In the genomic region with DNA sequence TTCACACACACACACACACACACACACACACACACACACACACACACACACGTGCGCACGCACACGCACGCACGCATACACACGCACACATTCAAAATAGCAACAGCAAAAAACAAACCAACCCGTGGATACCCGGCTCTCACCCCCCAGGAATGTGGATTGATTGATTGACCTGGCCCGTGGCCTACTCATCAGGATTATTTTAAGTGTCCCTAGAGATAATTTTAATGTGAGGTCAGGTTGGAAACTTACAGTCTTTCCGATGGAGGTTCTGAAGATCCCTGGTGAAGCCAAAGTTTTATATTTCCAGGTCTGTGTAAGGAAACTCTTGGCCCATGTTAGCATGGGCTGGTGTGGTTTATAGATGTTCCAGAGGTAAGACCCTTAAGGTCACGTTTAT, we compare ENCODE assay signal across 28 mouse cellular contexts.
"Had no signal": no experiment of that assay in that cellular context is flagged by ENCODE, and none has a peak within 500 bp of the region (broad histone marks: within the 10 kb centered on the region; RNA-seq: fewer than 3 reads in every experiment).

No protein-coding gene starts in this region.

- H3K9me3 ChIP-seq: embryonic facial prominence, embryonic 10.5 days; embryonic facial prominence, embryonic 12.5 days; embryonic facial prominence, embryonic 13.5 days; embryonic facial prominence, embryonic 15.5 days; forebrain, embryonic 10.5 days; forebrain, embryonic 12.5 days; forebrain, embryonic 13.5 days; forebrain, embryonic 15.5 days had no signal

- H3K4me1 ChIP-seq: forebrain, embryonic 12.5 days; forebrain, embryonic 13.5 days; forebrain, embryonic 15.5 days had no signal

- H3K36me3 ChIP-seq: forebrain, embryonic 15.5 days had no signal

- H3K4me3 ChIP-seq: embryonic facial prominence, embryonic 10.5 days; embryonic facial prominence, embryonic 12.5 days; embryonic facial prominence, embryonic 13.5 days; embryonic facial prominence, embryonic 15.5 days; erythroblast, embryonic 14.5 days; forebrain, embryonic 10.5 days; forebrain, embryonic 12.5 days; forebrain, embryonic 13.5 days; forebrain, embryonic 15.5 days; gastrocnemius, adult 2 months had no signal

- ATAC-seq: forebrain, embryonic 13.5 days; forebrain, embryonic 14.5 days; forebrain, embryonic 15.5 days; forebrain, embryonic 16.5 days; forebrain, postnatal 0 days had no signal

- DNase-seq: cerebellum, adult 2 months; cerebellum, adult 8-10 months; cerebellum, adult 9-10 months; cerebellum, adult 9-11 months; cerebellum, postnatal 10 days; cerebellum, postnatal 14 days; cerebellum, postnatal 25 days; cerebellum, postnatal 36 days; embryo, embryonic 11 days; forebrain, postnatal 0 days; gastrocnemius, adult 2 months; gastrocnemius, postnatal 10 days; gastrocnemius, postnatal 14 days; gastrocnemius, postnatal 25 days; gastrocnemius, postnatal 36 days; heart, adult 11 months; heart, adult 18-20 months had no signal

- H3K4me2 ChIP-seq: embryonic facial prominence, embryonic 12.5 days; embryonic facial prominence, embryonic 13.5 days; embryonic facial prominence, embryonic 15.5 days; forebrain, embryonic 12.5 days; forebrain, embryonic 13.5 days; forebrain, embryonic 15.5 days had no signal

- H3K27me3 ChIP-seq: embryonic facial prominence, embryonic 12.5 days; embryonic facial prominence, embryonic 13.5 days; embryonic facial prominence, embryonic 15.5 days; forebrain, embryonic 12.5 days; forebrain, embryonic 13.5 days; forebrain, embryonic 15.5 days had no signal

- H3K9ac ChIP-seq: embryonic facial prominence, embryonic 12.5 days; embryonic facial prominence, embryonic 13.5 days; embryonic facial prominence, embryonic 15.5 days; forebrain, embryonic 12.5 days; forebrain, embryonic 13.5 days; forebrain, embryonic 15.5 days; forebrain, postnatal 0 days had no signal

- H3K27ac ChIP-seq: embryonic facial prominence, embryonic 10.5 days; embryonic facial prominence, embryonic 12.5 days; embryonic facial prominence, embryonic 13.5 days; embryonic facial prominence, embryonic 15.5 days; forebrain, embryonic 10.5 days; forebrain, embryonic 12.5 days; forebrain, embryonic 13.5 days; forebrain, embryonic 15.5 days; gastrocnemius, adult 2 months had no signal
